Mouse (Mus musculus) spleen, adult 10 weeks (tissue): ENCODE data around the gene Mfap4. TPM values are rescaled to one million over a fixed set of nuclear protein-coding genes. Genes with fewer than 3 reads are reported as not detected.

Experiments
- polyA plus RNA-seq: library from polyadenylated mRNA; stranded (reverse); fragments of 350-450 nt; fragmentation: Illumina TruSeq; extraction: RNeasy Lipid Tissue Mini Kit (QIAGEN cat#74804); gene quantifications from one replicate; pipeline ENCODE4 v1.2.3, GENCODE M21; 2015; ENCODE audit warnings: low replicate concordance; ENCODE audit not compliant: insufficient read depth

Mfap4 gene
- 8.8 TPM for polyA plus RNA-seq

GRCm38 (mm10) chr11:61484613-61485540 lies at the start of gene Mfap4:
Mfap4 (plus strand) TSS chr11:61485431.

GRCm38 (mm10) chr11:61494129-61494997 lies 9.1 kb downstream of the Mfap4 start, which contains the start of gene Mapk7:
Mapk7 (minus strand) TSS chr11:61494406.

GRCm38 (mm10) chr11:61504713-61505257 lies 19.6 kb downstream of the Mfap4 start, which contains the start of gene B9d1:
B9d1 (plus strand) TSS chr11:61505144.

Other genes starting within 250 kb of the Mfap4 start
- 57.8 TPM for gene Aldh3a2, start 218.0 kb upstream of the Mfap4 start, polyA plus RNA-seq
- gene Slc47a2, start 142.6 kb upstream of the Mfap4 start, polyA plus RNA-seq: not detected
- gene Slc47a1, start 107.1 kb upstream of the Mfap4 start, polyA plus RNA-seq: not detected
- gene Rnf112, start 31.3 kb upstream of the Mfap4 start, polyA plus RNA-seq: not detected
- 11.6 TPM for gene Mapk7, start 9.0 kb downstream of the Mfap4 start, polyA plus RNA-seq
- gene B9d1, start 19.7 kb downstream of the Mfap4 start, polyA plus RNA-seq: 1.3 TPM
- 14.1 TPM for gene Epn2, start 94.3 kb downstream of the Mfap4 start, polyA plus RNA-seq
- gene Grap, start 167.8 kb downstream of the Mfap4 start, polyA plus RNA-seq: 127 TPM
- gene Fam83g, start 198.7 kb downstream of the Mfap4 start, polyA plus RNA-seq: 0.54 TPM
- gene Slc5a10, start 235.4 kb downstream of the Mfap4 start, polyA plus RNA-seq: not detected